Comparison of ENCODE assay signal across 27 mouse cellular contexts in genomic region chr8:113858801-113859200, GRCm38 (mm10). TPM values are rescaled to one million over a fixed set of nuclear protein-coding genes. Genes with fewer than 3 reads are reported as not detected.
"Had no signal": no experiment of that assay in that cellular context is flagged by ENCODE, and none has a peak within 500 bp of the region (broad histone marks: within the 10 kb centered on the region; RNA-seq: fewer than 3 reads in every experiment).

No protein-coding gene starts in this region.

- H3K36me3 ChIP-seq: heart, embryonic 12.5 days; hindbrain, embryonic 10.5 days; hindbrain, embryonic 12.5 days; intestine, embryonic 15.5 days; limb, embryonic 10.5 days; limb, embryonic 12.5 days; liver, embryonic 13.5 days had no signal

- DNase-seq: gastrocnemius, postnatal 10 days; gastrocnemius, postnatal 25 days; heart, postnatal 10 days; heart, postnatal 4 days; kidney, adult 18-20 months; kidney, adult 8-10 months; kidney, postnatal 10 days; kidney, postnatal 25 days; kidney, postnatal 4 days; liver; liver, embryonic 13.5 days had no signal

- H3K27ac ChIP-seq: hindbrain, embryonic 10.5 days; hindbrain, embryonic 12.5 days; hindbrain, embryonic 14.5 days; intestine, embryonic 15.5 days; layer of hippocampus, adult 2 months; left cerebral cortex, adult 2 months; limb, embryonic 10.5 days; limb, embryonic 12.5 days; liver, embryonic 13.5 days had no signal

- H3K27me3 ChIP-seq: heart, embryonic 12.5 days; hindbrain, embryonic 12.5 days; intestine, embryonic 15.5 days; limb, embryonic 12.5 days; liver, embryonic 13.5 days had no signal

- H3K4me2 ChIP-seq: heart, embryonic 12.5 days; hindbrain, embryonic 12.5 days; hindbrain, embryonic 14.5 days; intestine, embryonic 15.5 days; limb, embryonic 12.5 days; liver, embryonic 11.5 days; liver, embryonic 13.5 days had no signal

- H3K4me3 ChIP-seq: heart, embryonic 12.5 days; hindbrain, embryonic 10.5 days; hindbrain, embryonic 12.5 days; intestine, embryonic 15.5 days; layer of hippocampus, adult 2 months; left cerebral cortex, adult 2 months; limb, embryonic 10.5 days; limb, embryonic 12.5 days; liver, embryonic 13.5 days had no signal

- ATAC-seq: hindbrain, embryonic 16.5 days; inflammation-experienced regulatory T-cells, adult 6 months; intestine, embryonic 15.5 days; intestine, postnatal 0 days had no signal

- H3K9me3 ChIP-seq: heart, embryonic 12.5 days; hindbrain, embryonic 10.5 days; hindbrain, embryonic 12.5 days; intestine, embryonic 15.5 days; limb, embryonic 10.5 days; liver, embryonic 13.5 days had no signal

- H3K4me1 ChIP-seq: heart, embryonic 12.5 days; hindbrain, embryonic 10.5 days; hindbrain, embryonic 12.5 days; intestine, embryonic 15.5 days; liver, embryonic 13.5 days had no signal

- H3K9ac ChIP-seq: heart, embryonic 12.5 days; hindbrain, embryonic 12.5 days; hindbrain, embryonic 14.5 days; intestine, embryonic 15.5 days; limb, embryonic 12.5 days; liver, embryonic 13.5 days had no signal

RNA-seq across cellular contexts. Expression of gene Adamts18, which starts 10.3 kb away (rescaled TPM):
- total RNA-seq: gastrocnemius, adult 18-20 months; granulocyte monocyte progenitor cell, adult 5-6 weeks; heart, postnatal 25 days had no signal
- polyA plus RNA-seq: inflammation-experienced regulatory T-cells, adult 6 months had no signal
